Comparison of ENCODE assay signal across 11 mouse cellular contexts in genomic region chr9:14092996-14093442, GRCm38 (mm10).
A peak's percentile ranks its signal among the peaks of the same experiment; 100 is the strongest.
DNase-seq lines count a peak whose midpoint lies in the region; ATAC-seq lines count a peak whose summit lies in the region.
"Had no signal": no experiment of that assay in that cellular context is flagged by ENCODE, and none has a peak within 500 bp of the region (broad histone marks: within the 10 kb centered on the region; RNA-seq: fewer than 3 reads in every experiment).

No protein-coding gene starts in this region.

- no peak overlapping the region for H3K9ac ChIP-seq in heart, embryonic 12.5 days
- H3K9ac ChIP-seq: liver, embryonic 13.5 days had no signal

- peak; percentile 59; the same call in 1 of the 2 replicates for ATAC-seq in heart, embryonic 12.5 days (ENCODE audit: insufficient number of reproducible peaks, low FRiP score)
- ATAC-seq in common myeloid progenitor, adult 5-6 weeks (replicated peaks; ENCODE audit: low read depth, poor library complexity, severe bottlenecking), result peak; percentile 93
- peak; percentile 86 for ATAC-seq in megakaryocyte, adult 5-6 weeks (ENCODE audit: poor library complexity, severe bottlenecking)
- no peak for ATAC-seq in erythroid progenitor cell, adult 5-6 weeks (replicated peaks; ENCODE audit: low FRiP score, poor library complexity, severe bottlenecking)

- H3K27ac ChIP-seq in heart, embryonic 12.5 days (ENCODE audit: poor library complexity, severe bottlenecking), result peak overlapping the region; percentile 38; the same call in 1 of the 2 replicates
- H3K27ac ChIP-seq: gastrocnemius, adult 2 months; liver, embryonic 13.5 days had no signal

- H3K36me3 ChIP-seq in heart, embryonic 12.5 days, result no peaks in the 10 kb centered on the region
- H3K36me3 ChIP-seq: liver, embryonic 13.5 days had no signal

- no peak overlapping the region for H3K4me2 ChIP-seq in heart, embryonic 12.5 days
- H3K4me2 ChIP-seq: liver, embryonic 13.5 days had no signal

- 28% methylated on average over 2 of the region's 2 CpGs for WGBS in heart, embryonic 12.5 days

- peaks cover 25% of the 10 kb centered on the region for H3K4me1 ChIP-seq in heart, embryonic 12.5 days (replicated peaks)
- H3K4me1 ChIP-seq: liver, embryonic 13.5 days had no signal

- H3K4me3 ChIP-seq in heart, embryonic 12.5 days, result no peak overlapping the region
- H3K4me3 ChIP-seq: gastrocnemius, adult 2 months; liver, embryonic 13.5 days had no signal

- H3K27me3 ChIP-seq in heart, embryonic 12.5 days (replicated peaks), result no peaks in the 10 kb centered on the region
- H3K27me3 ChIP-seq: liver, embryonic 13.5 days had no signal

- DNase-seq in heart, adult 8-10 months (ENCODE audit: low spot score), result no peak
- DNase-seq in B cell, adult 2 months, result peak; percentile 60 to 63
- DNase-seq in frontal cortex, postnatal 14 days (ENCODE audit: low spot score in 2 of 2), result no peak
- no peak for DNase-seq in yolk sac, embryonic 10.5 days (ENCODE audit: low spot score)
- DNase-seq: gastrocnemius, adult 2 months; kidney, postnatal 14 days; liver, embryonic 13.5 days had no signal

- no peaks in the 10 kb centered on the region for H3K9me3 ChIP-seq in heart, embryonic 12.5 days (replicated peaks)
- H3K9me3 ChIP-seq: liver, embryonic 13.5 days had no signal

Comparison
In these comparisons a context has a peak if more than half of its experiments do, and no peak if none do; other contexts are left out.
1. DNase-seq: peak in B cell, adult 2 months (2 of 2); none in heart, adult 8-10 months (single experiment), frontal cortex, postnatal 14 days (0 of 2) and yolk sac, embryonic 10.5 days (single experiment).